Mouse (Mus musculus) stomach, embryonic 14.5 days (tissue): ENCODE data around the gene BC004004. TPM values are rescaled to one million over a fixed set of nuclear protein-coding genes. Genes with fewer than 3 reads are reported as not detected.
"Not testable (repeated sequence)": the region's sequence is repeated elsewhere in the genome, so short reads cannot be mapped to it uniquely, and the experiment has no call there.

Experiments
- ATAC-seq: fragments of 200-750 bp; cut with Nextera tagmentation; 2 replicates; pipeline ENCODE4 v1.8.0; 2017; ENCODE audit warnings: low read depth, moderate TSS enrichment; ENCODE audit not compliant: insufficient number of reproducible peaks, insufficient read depth, low FRiP score
- H3K27ac ChIP-seq: fragments of 300-500 bp; sonication (generic); 2 replicates; pipeline ENCODE4 v1.5.1; 2014; ENCODE audit warnings: mild to moderate bottlenecking, low read length, moderate library complexity, mixed read lengths
- H3K27me3 ChIP-seq: fragments of 300-500 bp; sonication (generic); 2 replicates; pipeline ENCODE4 v1.6.1; 2014; ENCODE audit warnings: low read length, control low read depth, mixed read lengths; ENCODE audit not compliant: control insufficient read depth, insufficient read depth
- H3K36me3 ChIP-seq: fragments of 300-500 bp; sonication (generic); 2 replicates; pipeline ENCODE4 v1.6.1; 2014; ENCODE audit warnings: mild to moderate bottlenecking, control low read depth, low read length, moderate library complexity, mixed read lengths; ENCODE audit not compliant: control insufficient read depth, insufficient read depth
- H3K4me1 ChIP-seq: fragments of 300-500 bp; sonication (generic); 2 replicates; pipeline ENCODE4 v1.6.1; 2014; ENCODE audit warnings: low read length, control low read depth, mixed read lengths; ENCODE audit not compliant: control insufficient read depth, insufficient read depth
- H3K4me2 ChIP-seq: fragments of 300-500 bp; sonication (generic); replicated peaks from 2 replicates; pipeline ENCODE4 v1.6.1; 2014; ENCODE audit warnings: low read depth, low read length, control low read depth
- H3K4me3 ChIP-seq: fragments of 300-500 bp; sonication (generic); 2 replicates; pipeline ENCODE4 v1.5.1; 2014; ENCODE audit warnings: low read depth, low read length, control low read depth
- H3K9ac ChIP-seq: fragments of 300-500 bp; sonication (generic); replicated peaks from 2 replicates; pipeline ENCODE4 v1.6.1; 2014; ENCODE audit warnings: low read depth, mild to moderate bottlenecking, control low read depth, low read length, moderate library complexity, mixed read lengths
- H3K9me3 ChIP-seq: fragments of 300-500 bp; sonication (generic); 2 replicates; pipeline ENCODE4 v1.6.1; 2016; ENCODE audit warnings: low read depth, low read length, control low read depth; ENCODE audit not compliant: control insufficient read depth
- WGBS: fragments of 180-500 bp; shearing (Covaris S2); extraction: QIAGEN DNeasy Blood & Tissue Kit; methylation state at CpG from one replicate; pipeline ENCODE4 v1.1.7; 2014; 5-methylcytosine and 5-hydroxymethylcytosine counted together
- polyA plus RNA-seq: library from polyadenylated mRNA; unstranded; fragments of >200 nt; fragmentation: Nextera tagmentation; extraction: Ambion mirVana; gene quantifications from 2 replicates; pipeline ENCODE4 v1.2.1, GENCODE M21; 2014

The BC004004 gene
- polyA plus RNA-seq, 1 experiment from 2014 or later = 79.5 TPM

DNA sequence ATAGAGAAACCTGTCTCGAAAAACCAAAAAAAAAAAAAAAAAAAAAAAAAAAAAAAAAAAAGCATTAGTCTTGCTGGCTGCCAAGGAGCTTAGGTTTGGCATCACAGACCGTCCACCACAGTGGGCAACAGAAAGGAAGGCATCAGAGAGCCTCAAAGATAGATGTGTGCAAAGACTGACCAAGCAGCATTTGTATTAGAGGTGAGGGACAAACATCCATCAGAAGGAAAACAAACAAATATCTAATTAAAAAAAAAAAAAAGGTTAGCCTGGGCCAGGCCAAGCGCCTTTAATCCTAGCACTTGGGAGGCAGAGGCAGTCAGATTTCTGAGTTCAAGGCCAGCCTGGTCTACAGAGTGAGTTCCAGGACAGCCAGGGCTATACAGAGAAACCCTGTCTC lies 48.8 kb downstream of the BC004004 start, which contains the start of gene Pi16:
Gene Pi16, plus strand, starts transcription at position 301 of the 400 bp plus-strand sequence.
- not testable (repeated sequence) for ATAC-seq, H3K4me3 ChIP-seq, H3K27me3 ChIP-seq, H3K36me3 ChIP-seq, H3K4me1 ChIP-seq, H3K9ac ChIP-seq, H3K27ac ChIP-seq, H3K4me2 ChIP-seq, H3K9me3 ChIP-seq
- WGBS = 82% methylated on average over 3 of the region's 3 CpGs

- Histone ChIP-seq H3K4me3 (no peak overlapping the region), H3K27ac (no peak overlapping the region), H3K9ac (no peak overlapping the region), H3K27me3 (no peaks in the 10 kb centered on the region), H3K4me1 (no peaks in the 10 kb centered on the region), H3K9me3 (no peaks in the 10 kb centered on the region), H3K4me2 (no peak overlapping the region), H3K36me3 (no peaks in the 10 kb centered on the region)
- ATAC-seq = no peak
- 57% methylated on average over 6 of the region's 6 CpGs for WGBS
Observed at GRCm38 (mm10) chr17:29318731-29319250, 50.2 kb downstream of the BC004004 start.

- no peak overlapping the region for H3K9ac ChIP-seq
- ATAC-seq = no peak
Observed at GRCm38 (mm10) chr17:29319476-29319875, 50.9 kb downstream of the BC004004 start.

DNA sequence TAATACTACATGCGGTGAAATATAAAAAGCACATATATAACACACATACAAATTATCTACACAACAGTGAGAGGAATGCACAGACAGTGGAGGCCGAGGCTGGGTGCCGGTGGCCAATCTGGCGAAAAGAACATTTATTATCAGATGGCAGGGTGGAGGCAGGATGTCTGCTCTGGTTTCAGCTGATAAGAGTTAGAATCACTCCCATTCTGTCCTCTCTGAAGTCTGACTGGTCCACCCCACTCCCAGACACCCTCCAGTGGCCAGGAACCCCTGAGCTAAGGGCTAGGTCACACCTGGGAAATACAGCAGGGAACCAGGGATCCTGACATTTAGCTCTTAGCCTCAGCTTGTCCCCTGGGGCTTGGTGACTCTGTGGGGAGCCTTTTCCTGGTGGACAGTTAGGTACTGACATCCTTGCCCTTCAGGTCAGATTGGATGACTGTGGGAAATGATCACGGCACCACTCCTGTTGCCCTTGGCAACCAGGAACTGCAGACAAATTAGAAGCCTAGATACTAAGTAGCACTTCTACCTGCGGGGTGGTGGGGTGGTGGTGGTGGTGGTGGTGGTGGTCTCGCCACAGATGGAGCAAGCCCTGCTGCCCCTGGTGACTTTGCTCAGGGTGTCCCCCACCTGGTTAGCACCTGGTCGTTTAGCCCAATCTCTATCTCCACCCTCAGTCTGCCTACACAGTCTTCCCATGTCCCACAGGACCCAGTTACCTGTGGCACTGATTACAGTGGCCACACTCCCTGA lies 51.5 kb downstream of the BC004004 start:
- Histone ChIP-seq H3K4me3 (no peak overlapping the region), H3K9ac (no peak overlapping the region), H3K27ac (no peak overlapping the region), H3K4me2 (no peak overlapping the region), H3K9me3 (no peaks in the 10 kb centered on the region), H3K27me3 (no peaks in the 10 kb centered on the region), H3K4me1 (no peaks in the 10 kb centered on the region), H3K36me3 (no peaks in the 10 kb centered on the region)
- WGBS = 49% methylated on average over 8 of the region's 8 CpGs
- no peak for ATAC-seq

More at GRCm38 (mm10) chr17:29319476-29319875, 50.9 kb downstream of the BC004004 start:
- no peak overlapping the region for H3K4me3 ChIP-seq
- H3K4me2 ChIP-seq = no peak overlapping the region
- H3K9me3 ChIP-seq = no peaks in the 10 kb centered on the region
- H3K27ac ChIP-seq = no peak overlapping the region
- H3K27me3 ChIP-seq = no peaks in the 10 kb centered on the region
- 90% methylated on average over 7 of the region's 7 CpGs for WGBS
- no peaks in the 10 kb centered on the region for H3K36me3 ChIP-seq
- no peaks in the 10 kb centered on the region for H3K4me1 ChIP-seq

DNA sequence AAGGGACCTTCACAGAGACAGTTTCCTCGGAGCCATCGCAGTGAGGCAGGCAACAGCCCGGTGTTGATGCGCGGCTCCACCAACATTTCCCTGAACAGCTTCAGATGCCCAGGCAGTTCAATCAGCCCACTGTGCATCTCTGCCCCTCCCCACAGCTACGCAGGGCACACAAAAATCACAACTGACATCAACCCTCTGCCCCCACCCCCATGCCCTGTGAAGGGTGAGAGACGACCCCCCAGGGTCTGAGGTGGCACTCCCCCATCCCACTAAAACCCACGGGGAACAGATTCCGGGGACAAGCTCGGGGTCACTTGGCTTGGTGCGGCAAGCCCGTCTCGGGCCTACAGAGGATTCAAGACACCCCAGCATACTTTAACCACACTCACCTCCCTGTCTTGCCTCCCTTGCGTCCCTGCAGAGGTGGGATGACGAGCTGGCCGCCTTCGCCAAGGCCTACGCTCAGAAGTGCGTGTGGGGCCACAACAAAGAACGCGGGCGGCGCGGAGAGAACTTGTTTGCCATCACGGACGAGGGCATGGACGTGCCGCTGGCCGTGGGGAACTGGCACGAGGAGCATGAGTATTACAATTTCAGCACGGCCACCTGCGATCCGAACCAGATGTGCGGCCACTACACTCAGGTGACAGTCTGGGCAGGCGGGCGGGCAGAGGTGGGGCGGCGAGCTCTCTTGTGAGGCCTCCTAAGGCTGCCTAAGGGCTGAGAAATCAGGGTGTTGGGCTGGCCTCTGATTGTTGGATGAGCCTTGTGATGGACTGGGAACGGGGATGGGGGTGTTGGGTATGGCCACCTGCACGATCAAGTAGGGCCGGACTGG lies 53.4 kb downstream of the BC004004 start:
- Histone ChIP-seq H3K27me3 (no peaks in the 10 kb centered on the region), H3K27ac (no peak overlapping the region), H3K36me3 (no peaks in the 10 kb centered on the region), H3K9me3 (no peaks in the 10 kb centered on the region), H3K4me2 (peak overlapping the region; percentile 8; the same call in 1 of the 2 replicates), H3K9ac (no peak overlapping the region), H3K4me1 (peaks cover 7% of the 10 kb centered on the region; the same call in 1 of the 2 replicates), H3K4me3 (peak overlapping the region; percentile 2; the same call in 1 of the 2 replicates)
- 0 out of 2 replicates have a peak, but pooled peaks have one; percentile 5 for ATAC-seq
- 23% methylated on average over 41 of the region's 41 CpGs for WGBS

GRCm38 (mm10) chr17:29322603-29322962 lies 54.0 kb downstream of the BC004004 start:
- WGBS = 11% methylated on average over 18 of the region's 18 CpGs
- Histone ChIP-seq H3K4me2 (peak overlapping the region; percentile 8; the same call in 1 of the 2 replicates), H3K4me3 (peak overlapping the region; percentile 2; the same call in 1 of the 2 replicates), H3K9ac (no peak overlapping the region), H3K4me1 (peaks cover 7% of the 10 kb centered on the region; the same call in 1 of the 2 replicates), H3K9me3 (no peaks in the 10 kb centered on the region), H3K27ac (no peak overlapping the region), H3K27me3 (no peaks in the 10 kb centered on the region), H3K36me3 (no peaks in the 10 kb centered on the region)
- ATAC-seq = peak; percentile 82

DNA sequence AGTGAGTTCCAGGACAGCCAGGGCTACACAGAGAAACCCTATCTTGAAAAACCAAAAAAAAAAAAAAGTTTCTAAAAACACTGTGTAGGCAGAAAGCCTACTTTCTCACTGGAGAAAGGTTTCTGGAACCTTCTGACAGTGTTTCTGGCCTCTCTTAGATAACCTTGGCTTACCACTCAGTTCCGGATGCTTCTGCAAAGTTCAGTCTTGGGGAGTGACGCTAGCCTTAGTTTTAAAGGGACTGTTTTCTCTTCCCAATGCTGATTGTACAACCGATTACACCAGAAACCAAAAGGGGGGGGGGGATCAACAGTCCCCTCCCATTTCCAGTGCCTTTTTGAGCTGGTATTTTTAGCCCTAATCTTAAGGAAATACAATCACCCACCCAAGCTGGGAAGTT lies 55.0 kb downstream of the BC004004 start:
- Histone ChIP-seq H3K27ac (no peak overlapping the region), H3K4me2 (no peak overlapping the region), H3K36me3 (no peaks in the 10 kb centered on the region), H3K9me3 (no peaks in the 10 kb centered on the region), H3K4me3 (no peak overlapping the region), H3K27me3 (no peaks in the 10 kb centered on the region), H3K4me1 (peaks cover 7% of the 10 kb centered on the region; the same call in 1 of the 2 replicates), H3K9ac (no peak overlapping the region)
- 89% methylated on average over 3 of the region's 3 CpGs for WGBS
- no peak for ATAC-seq

GRCm38 (mm10) chr17:29325831-29326230 lies 57.2 kb downstream of the BC004004 start:
- Histone ChIP-seq H3K4me3 (no peak overlapping the region), H3K27ac (no peak overlapping the region), H3K36me3 (no peaks in the 10 kb centered on the region; the same call in 1 of the 2 replicates), H3K9ac (no peak overlapping the region), H3K27me3 (no peaks in the 10 kb centered on the region), H3K4me1 (peaks cover 7% of the 10 kb centered on the region; the same call in 1 of the 2 replicates), H3K9me3 (no peaks in the 10 kb centered on the region), H3K4me2 (peak overlapping the region; percentile 57; the same call in 1 of the 2 replicates)
- 68% methylated on average over 13 of the region's 13 CpGs for WGBS
- ATAC-seq = no peak
